Mouse (Mus musculus) hindbrain, embryonic 16.5 days (tissue): ENCODE measurements around the gene Sympk. TPM values are rescaled to one million over a fixed set of nuclear protein-coding genes. Genes with fewer than 3 reads are reported as not detected.

Experiments
- ATAC-seq: fragments of 200-750 bp; cut with Nextera tagmentation; 2 replicates; pipeline ENCODE4 v1.8.0; 2017; ENCODE audit warnings: moderate TSS enrichment, moderate library complexity
- H3K27ac ChIP-seq: fragments of 300-500 bp; sonication (generic); 2 replicates; pipeline ENCODE4 v1.5.1; 2014; ENCODE audit warnings: low read depth, mild to moderate bottlenecking, control low read depth, low read length, moderate library complexity
- H3K27me3 ChIP-seq: fragments of 300-500 bp; sonication (generic); replicated peaks from 2 replicates; pipeline ENCODE4 v1.6.1; 2014; ENCODE audit warnings: low read length; ENCODE audit not compliant: control insufficient read depth, insufficient read depth
- H3K36me3 ChIP-seq: fragments of 300-500 bp; sonication (generic); 2 replicates; pipeline ENCODE4 v1.6.1; 2014; ENCODE audit warnings: mild to moderate bottlenecking, low read length, moderate library complexity, mixed read lengths; ENCODE audit not compliant: control insufficient read depth, insufficient read depth
- H3K4me1 ChIP-seq: fragments of 300-500 bp; sonication (generic); 2 replicates; pipeline ENCODE4 v1.6.1; 2014; ENCODE audit warnings: low read depth, low read length; ENCODE audit not compliant: control insufficient read depth, insufficient read depth
- H3K4me2 ChIP-seq: fragments of 300-500 bp; sonication (generic); 2 replicates; pipeline ENCODE4 v1.6.1; 2014; ENCODE audit warnings: mild to moderate bottlenecking, low read length, control low read depth, moderate library complexity
- H3K4me3 ChIP-seq: fragments of 300-500 bp; sonication (generic); 2 replicates; pipeline ENCODE4 v1.5.1; 2014; ENCODE audit warnings: mild to moderate bottlenecking, low read length, control low read depth, moderate library complexity
- H3K9ac ChIP-seq: fragments of 300-500 bp; sonication (generic); 2 replicates; pipeline ENCODE4 v1.6.1; 2014; ENCODE audit warnings: low read depth, mild to moderate bottlenecking, control low read depth, low read length, moderate library complexity
- H3K9me3 ChIP-seq: fragments of 300-500 bp; sonication (generic); 2 replicates; pipeline ENCODE4 v1.6.1; 2014; ENCODE audit warnings: mild to moderate bottlenecking, low read length, moderate library complexity; ENCODE audit not compliant: control insufficient read depth
- WGBS: fragments of 180-500 bp; shearing (Covaris S2); extraction: QIAGEN DNeasy Blood & Tissue Kit; methylation state at CpG from one replicate; pipeline ENCODE4 v1.1.7; 2014; 5-methylcytosine and 5-hydroxymethylcytosine counted together
- microRNA-seq: library from miRNA; unstranded; fragments of <30 nt; microRNA quantifications from one replicate; pipeline ENCODE4, GENCODE M21; 2017
- polyA plus RNA-seq: library from polyadenylated mRNA; unstranded; fragments of >200 nt; fragmentation: Nextera tagmentation; extraction: Ambion mirVana; gene quantifications from 2 replicates; pipeline ENCODE4 v1.2.1, GENCODE M21; 2015

Gene Sympk
- polyA plus RNA-seq, 1 experiment from 2014 or later = 24.1 TPM

GRCm38 (mm10) chr7:19097217-19097616 is 73.0 kb downstream of the Sympk start:
- Histone ChIP-seq H3K27me3 (peaks cover 8% of the 10 kb centered on the region), H3K36me3 (no peaks in the 10 kb centered on the region), H3K9ac (no peak overlapping the region), H3K4me3 (no peak overlapping the region), H3K4me1 (peaks cover 34% of the 10 kb centered on the region), H3K9me3 (no peaks in the 10 kb centered on the region), H3K4me2 (no peak overlapping the region), H3K27ac (no peak overlapping the region)
- WGBS = 59% methylated on average over 2 of the region's 2 CpGs
- no peak for ATAC-seq

- peaks cover 3% of the 10 kb centered on the region for H3K36me3 ChIP-seq
- H3K4me3 ChIP-seq = no peak overlapping the region
- H3K4me1 ChIP-seq = peaks cover 32% of the 10 kb centered on the region
- H3K27ac ChIP-seq = no peak overlapping the region
- H3K4me2 ChIP-seq = no peak overlapping the region
- no peak overlapping the region for H3K9ac ChIP-seq
- no peaks in the 10 kb centered on the region; the same call in 1 of the 2 replicates for H3K9me3 ChIP-seq
- ATAC-seq = no peak
- H3K27me3 ChIP-seq = peaks cover 8% of the 10 kb centered on the region
Measured at GRCm38 (mm10) chr7:19097863-19098262, 73.7 kb downstream of the Sympk start.

GRCm38 (mm10) chr7:19098811-19099210 is 74.6 kb downstream of the Sympk start:
- Histone ChIP-seq H3K9ac (no peak overlapping the region), H3K4me1 (peaks cover 25% of the 10 kb centered on the region), H3K4me2 (no peak overlapping the region), H3K4me3 (no peak overlapping the region), H3K36me3 (peaks cover 8% of the 10 kb centered on the region), H3K27me3 (peaks cover 8% of the 10 kb centered on the region), H3K9me3 (no peaks in the 10 kb centered on the region; the same call in 1 of the 2 replicates), H3K27ac (no peak overlapping the region)
- no peak for ATAC-seq
- 54% methylated on average over 6 of the region's 7 CpGs for WGBS

- ATAC-seq = no peak
- Histone ChIP-seq H3K9me3 (no peaks in the 10 kb centered on the region; the same call in 1 of the 2 replicates), H3K4me2 (no peak overlapping the region), H3K27me3 (no peaks in the 10 kb centered on the region; the same call in none of the 2 replicates), H3K36me3 (peaks cover 8% of the 10 kb centered on the region), H3K27ac (no peak overlapping the region), H3K9ac (no peak overlapping the region), H3K4me1 (peaks cover 11% of the 10 kb centered on the region), H3K4me3 (no peak overlapping the region)
- 86% methylated on average over 1 of the region's 1 CpGs for WGBS
Measured at GRCm38 (mm10) chr7:19100290-19100689, 76.1 kb downstream of the Sympk start.

- Histone ChIP-seq H3K4me2 (no peak overlapping the region), H3K4me1 (no peaks in the 10 kb centered on the region), H3K36me3 (peaks cover 8% of the 10 kb centered on the region), H3K9ac (no peak overlapping the region), H3K27ac (no peak overlapping the region), H3K4me3 (no peak overlapping the region), H3K9me3 (no peaks in the 10 kb centered on the region; the same call in 1 of the 2 replicates), H3K27me3 (no peaks in the 10 kb centered on the region)
- no peak for ATAC-seq
Measured at GRCm38 (mm10) chr7:19103741-19104140, 79.6 kb downstream of the Sympk start.

Small RNAs within 50 kb of the gene (microRNA-seq; reads per million reads assigned to microRNA genes)
- gene Mir3100 = 0.62 reads per million

Other genes starting within 250 kb of the Sympk start
- gene Psg19, start 225.9 kb upstream of the Sympk start, polyA plus RNA-seq = not detected in 2 replicates
- not detected in 2 replicates for gene Psg17, start 202.8 kb upstream of the Sympk start, polyA plus RNA-seq
- gene Mill2, start 184.4 kb upstream of the Sympk start, polyA plus RNA-seq = 0.38 and 1.2 TPM in 2 replicates
- gene Pglyrp1, start 153.0 kb upstream of the Sympk start, polyA plus RNA-seq = 31.2 and 36.7 TPM in 2 replicates
- 29.1 and 35.7 TPM in 2 replicates for gene Ccdc61, start 114.0 kb upstream of the Sympk start, polyA plus RNA-seq
- 10.4 and 12.3 TPM in 2 replicates for gene Nova2, start 98.5 kb upstream of the Sympk start, polyA plus RNA-seq
- gene Nanos2, start 37.0 kb upstream of the Sympk start, polyA plus RNA-seq = 0.65 and 0.85 TPM in 2 replicates
- 5.8 and 6.3 TPM in 2 replicates for gene Mypop, start 33.1 kb upstream of the Sympk start, polyA plus RNA-seq
- gene Irf2bp1, start 20.3 kb upstream of the Sympk start, polyA plus RNA-seq = 26.8 and 27.3 TPM in 2 replicates
- gene Foxa3, start 839 bp upstream of the Sympk start, polyA plus RNA-seq = not detected in 2 replicates
- 0.17 and 0.40 TPM in 2 replicates for gene Rsph6a, start 30.3 kb downstream of the Sympk start, polyA plus RNA-seq
- 29.1 and 30.0 TPM in 2 replicates for gene Dmwd, start 51.9 kb downstream of the Sympk start, polyA plus RNA-seq
- gene Dmpk, start 59.5 kb downstream of the Sympk start, polyA plus RNA-seq = 8.0 and 12.3 TPM in 2 replicates
- gene Six5, start 70.2 kb downstream of the Sympk start, polyA plus RNA-seq = 1.9 and 2.9 TPM in 2 replicates
- gene Gm4969, start 94.0 kb downstream of the Sympk start, polyA plus RNA-seq = 7.0 and 8.8 TPM in 2 replicates
- gene Fbxo46, start 95.5 kb downstream of the Sympk start, polyA plus RNA-seq = 16.4 and 17.7 TPM in 2 replicates
- 24.0 and 26.3 TPM in 2 replicates for gene Qpctl, start 124.9 kb downstream of the Sympk start, polyA plus RNA-seq
- gene Snrpd2, start 125.3 kb downstream of the Sympk start, polyA plus RNA-seq = 107 and 110 TPM in 2 replicates
- 2.0 and 2.9 TPM in 2 replicates for gene Gipr, start 141.8 kb downstream of the Sympk start, polyA plus RNA-seq
- gene Eml2, start 152.0 kb downstream of the Sympk start, polyA plus RNA-seq = 9.4 and 12.3 TPM in 2 replicates
- 3.1 and 4.4 TPM in 2 replicates for gene Gpr4, start 188.2 kb downstream of the Sympk start, polyA plus RNA-seq
- gene Opa3, start 204.0 kb downstream of the Sympk start, polyA plus RNA-seq = 39.9 and 41.5 TPM in 2 replicates
- 39.9 and 42.9 TPM in 2 replicates for gene Vasp, start 247.4 kb downstream of the Sympk start, polyA plus RNA-seq